In genomic region chr2:28533901-28534435, GRCm38 (mm10) we compare ENCODE assay signal across 7 mouse cellular contexts. TPM values are rescaled to one million over a fixed set of nuclear protein-coding genes. Genes with fewer than 3 reads are reported as not detected.
DNase-seq lines count a peak whose midpoint lies in the region; ATAC-seq and TF ChIP-seq lines count a peak whose summit lies in the region.

No protein-coding gene starts in this region.

- peak overlapping the region; percentile 69 for H3K27ac ChIP-seq in lung, postnatal 0 days (ENCODE audit: low read length)
- H3K27ac ChIP-seq in forebrain, embryonic 16.5 days (ENCODE audit: low read length): peak overlapping the region; percentile 81
- peak overlapping the region; percentile 87 for H3K27ac ChIP-seq in limb, embryonic 15.5 days
- peak overlapping the region; percentile 90 for H3K27ac ChIP-seq in stomach, embryonic 16.5 days (ENCODE audit: low read length)

- ATAC-seq in lung, postnatal 0 days: no peak
- no peak for ATAC-seq in forebrain, embryonic 16.5 days
- ATAC-seq in limb, embryonic 15.5 days (ENCODE audit: insufficient number of reproducible peaks, low FRiP score, low TSS enrichment, low read depth): no peak
- no peak for ATAC-seq in stomach, embryonic 16.5 days (ENCODE audit: insufficient read depth, low FRiP score)

- H3K9me3 ChIP-seq in lung, postnatal 0 days (ENCODE audit: low read length): no peaks in the 10 kb centered on the region
- H3K9me3 ChIP-seq in forebrain, embryonic 16.5 days (ENCODE audit: control insufficient read depth, low read length): no peaks in the 10 kb centered on the region
- H3K9me3 ChIP-seq in limb, embryonic 15.5 days: no peaks in the 10 kb centered on the region
- no peaks in the 10 kb centered on the region for H3K9me3 ChIP-seq in stomach, embryonic 16.5 days (replicated peaks; ENCODE audit: control insufficient read depth, low read length)

- H3K4me2 ChIP-seq in lung, postnatal 0 days (replicated peaks; ENCODE audit: low read depth, low read length): peak overlapping the region; percentile 80
- H3K4me2 ChIP-seq in forebrain, embryonic 16.5 days (ENCODE audit: low read length): peak overlapping the region; percentile 82
- H3K4me2 ChIP-seq in limb, embryonic 15.5 days: peak overlapping the region; percentile 76
- H3K4me2 ChIP-seq in stomach, embryonic 16.5 days (ENCODE audit: low read depth, low read length): peak overlapping the region; percentile 88

- H3K4me1 ChIP-seq in lung, postnatal 0 days (ENCODE audit: insufficient read depth, low read depth, low read length): peaks cover 6% of the 10 kb centered on the region; the same call in 1 of the 2 replicates
- H3K4me1 ChIP-seq in forebrain, embryonic 16.5 days (replicated peaks; ENCODE audit: control insufficient read depth, insufficient read depth, low read length): peaks cover 72% of the 10 kb centered on the region
- peaks cover 88% of the 10 kb centered on the region for H3K4me1 ChIP-seq in limb, embryonic 15.5 days
- peaks cover 70% of the 10 kb centered on the region for H3K4me1 ChIP-seq in stomach, embryonic 16.5 days (ENCODE audit: control insufficient read depth, insufficient read depth, low read length)

- TF ChIP-seq CTCF in lung, postnatal 0 days (IDR thresholded peaks at IDR 0.05): no peak

- peak overlapping the region; percentile 51 for H3K9ac ChIP-seq in lung, postnatal 0 days (replicated peaks; ENCODE audit: low read depth)
- H3K9ac ChIP-seq in forebrain, embryonic 16.5 days (replicated peaks; ENCODE audit: low read depth, low read length): peak overlapping the region; percentile 78
- peak overlapping the region; percentile 65 for H3K9ac ChIP-seq in limb, embryonic 15.5 days
- H3K9ac ChIP-seq in stomach, embryonic 16.5 days (ENCODE audit: low read length): peak overlapping the region; percentile 84

- no peak for DNase-seq in lung, postnatal 0 days (ENCODE audit: low spot score)
- no peak for DNase-seq in lung, postnatal 25 days (ENCODE audit: low spot score)
- DNase-seq in adrenal gland, adult 2 months: no peak
- DNase-seq in ovary, adult 18-20 months (ENCODE audit: low spot score): no peak

- no peak for TF ChIP-seq EP300 in lung, postnatal 0 days (IDR thresholded peaks at IDR 0.05)

- WGBS in lung, postnatal 0 days: 54% methylated on average over 7 of the region's 7 CpGs
- 57% methylated on average over 7 of the region's 7 CpGs for WGBS in forebrain, embryonic 16.5 days
- 45% methylated on average over 7 of the region's 7 CpGs for WGBS in limb, embryonic 15.5 days
- 72% methylated on average over 7 of the region's 7 CpGs for WGBS in stomach, embryonic 16.5 days

- no peaks in the 10 kb centered on the region for H3K27me3 ChIP-seq in lung, postnatal 0 days (replicated peaks; ENCODE audit: insufficient read depth, low read length)
- H3K27me3 ChIP-seq in forebrain, embryonic 16.5 days (replicated peaks; ENCODE audit: control insufficient read depth, insufficient read depth, low read length): no peaks in the 10 kb centered on the region
- H3K27me3 ChIP-seq in limb, embryonic 15.5 days: no peaks in the 10 kb centered on the region
- H3K27me3 ChIP-seq in stomach, embryonic 16.5 days (ENCODE audit: control insufficient read depth, insufficient read depth, low read length): no peaks in the 10 kb centered on the region

- no peaks in the 10 kb centered on the region for H3K36me3 ChIP-seq in lung, postnatal 0 days (ENCODE audit: insufficient read depth, low read length)
- H3K36me3 ChIP-seq in forebrain, embryonic 16.5 days (ENCODE audit: control insufficient read depth, insufficient read depth): no peaks in the 10 kb centered on the region
- H3K36me3 ChIP-seq in limb, embryonic 15.5 days: no peaks in the 10 kb centered on the region
- no peaks in the 10 kb centered on the region for H3K36me3 ChIP-seq in stomach, embryonic 16.5 days (ENCODE audit: control insufficient read depth, insufficient read depth, low read length)

- H3K4me3 ChIP-seq in lung, postnatal 0 days (ENCODE audit: low read depth, low read length): peak overlapping the region; percentile 47
- H3K4me3 ChIP-seq in forebrain, embryonic 16.5 days (replicated peaks; ENCODE audit: low read length): peak overlapping the region; percentile 59
- peak overlapping the region; percentile 84 for H3K4me3 ChIP-seq in limb, embryonic 15.5 days
- peak overlapping the region; percentile 73 for H3K4me3 ChIP-seq in stomach, embryonic 16.5 days (replicated peaks; ENCODE audit: low read length)

RNA-seq across cellular contexts. Expression of gene Ralgds, which starts 21.0 kb away (rescaled TPM):
- polyA plus RNA-seq in lung, postnatal 0 days (2015; fragmentation: Nextera tagmentation; extraction: Ambion mirVana): 24.4 and 29.1 TPM in 2 replicates
- polyA plus RNA-seq in forebrain, embryonic 16.5 days (2015; fragmentation: Nextera tagmentation; extraction: Ambion mirVana): 83.5 and 83.7 TPM in 2 replicates
- polyA plus RNA-seq in limb, embryonic 15.5 days (2015; fragmentation: Nextera tagmentation; extraction: Ambion mirVana): 50.3 and 50.7 TPM in 2 replicates
- polyA plus RNA-seq in stomach, embryonic 16.5 days (2015; fragmentation: Nextera tagmentation; extraction: Ambion mirVana): 24.6 and 28.2 TPM in 2 replicates
- 10 to 100 TPM; 23.3 to 45.5 TPM for total RNA-seq in adrenal gland, adult 2 months (2021)
- polyA plus RNA-seq in adrenal gland, adult 2 months (2012; rRNA removed): 56.8 and 73.5 TPM in 2 replicates

RNA-seq across cellular contexts. Expression of gene Gm10134, which starts 28.1 kb away (rescaled TPM):
- polyA plus RNA-seq in lung, postnatal 0 days (2015; fragmentation: Nextera tagmentation; extraction: Ambion mirVana): 5.8 and 6.1 TPM in 2 replicates
- polyA plus RNA-seq in forebrain, embryonic 16.5 days (2015; fragmentation: Nextera tagmentation; extraction: Ambion mirVana): 1.8 and 2.4 TPM in 2 replicates
- polyA plus RNA-seq in limb, embryonic 15.5 days (2015; fragmentation: Nextera tagmentation; extraction: Ambion mirVana): 1.9 and 4.5 TPM in 2 replicates
- 7.4 and 8.9 TPM in 2 replicates for polyA plus RNA-seq in stomach, embryonic 16.5 days (2015; fragmentation: Nextera tagmentation; extraction: Ambion mirVana)
- 1 to 10 TPM in 1 of 2 experiments, not detected in 1; 2.2 TPM for total RNA-seq in adrenal gland, adult 2 months (2021)
- polyA plus RNA-seq in adrenal gland, adult 2 months (2012; rRNA removed): 0.42 TPM in 1 of 2 replicates, not detected in the other

RNA-seq across cellular contexts. Expression of gene Cel, which starts 29.2 kb away (rescaled TPM):
- 0.46 TPM in 1 of 2 replicates, not detected in the other for polyA plus RNA-seq in lung, postnatal 0 days (2015; fragmentation: Nextera tagmentation; extraction: Ambion mirVana)
- not detected in 2 replicates for polyA plus RNA-seq in forebrain, embryonic 16.5 days (2015; fragmentation: Nextera tagmentation; extraction: Ambion mirVana)
- 0.35 TPM in 1 of 2 replicates, not detected in the other for polyA plus RNA-seq in limb, embryonic 15.5 days (2015; fragmentation: Nextera tagmentation; extraction: Ambion mirVana)
- 562 and 718 TPM in 2 replicates for polyA plus RNA-seq in stomach, embryonic 16.5 days (2015; fragmentation: Nextera tagmentation; extraction: Ambion mirVana)
- total RNA-seq in adrenal gland, adult 2 months (2021): under 1 TPM in 1 of 2 experiments, not detected in 1; 0.14 TPM
- polyA plus RNA-seq in adrenal gland, adult 2 months (2012; rRNA removed): 0.06 TPM in 1 of 2 replicates, not detected in the other

RNA-seq across cellular contexts. Expression of gene Gbgt1, which starts 37.3 kb away (rescaled TPM):
- 1.2 and 1.4 TPM in 2 replicates for polyA plus RNA-seq in lung, postnatal 0 days (2015; fragmentation: Nextera tagmentation; extraction: Ambion mirVana)
- polyA plus RNA-seq in forebrain, embryonic 16.5 days (2015; fragmentation: Nextera tagmentation; extraction: Ambion mirVana): 0.51 and 1.2 TPM in 2 replicates
- polyA plus RNA-seq in limb, embryonic 15.5 days (2015; fragmentation: Nextera tagmentation; extraction: Ambion mirVana): 0.56 and 1.1 TPM in 2 replicates
- 3.2 and 3.5 TPM in 2 replicates for polyA plus RNA-seq in stomach, embryonic 16.5 days (2015; fragmentation: Nextera tagmentation; extraction: Ambion mirVana)
- 1 to 10 TPM; 3.7 to 4.6 TPM for total RNA-seq in adrenal gland, adult 2 months (2021)
- 1.6 and 3.6 TPM in 2 replicates for polyA plus RNA-seq in adrenal gland, adult 2 months (2012; rRNA removed)

RNA-seq across cellular contexts. Expression of gene Gtf3c5, which starts 49.6 kb away (rescaled TPM):
- polyA plus RNA-seq in lung, postnatal 0 days (2015; fragmentation: Nextera tagmentation; extraction: Ambion mirVana): 15.8 and 18.9 TPM in 2 replicates
- polyA plus RNA-seq in forebrain, embryonic 16.5 days (2015; fragmentation: Nextera tagmentation; extraction: Ambion mirVana): 40.5 and 43.3 TPM in 2 replicates
- polyA plus RNA-seq in limb, embryonic 15.5 days (2015; fragmentation: Nextera tagmentation; extraction: Ambion mirVana): 41.8 and 44.1 TPM in 2 replicates
- 37.2 and 38.2 TPM in 2 replicates for polyA plus RNA-seq in stomach, embryonic 16.5 days (2015; fragmentation: Nextera tagmentation; extraction: Ambion mirVana)
- 10 to 100 TPM; 15.4 to 21.6 TPM for total RNA-seq in adrenal gland, adult 2 months (2021)
- 14.8 and 16.0 TPM in 2 replicates for polyA plus RNA-seq in adrenal gland, adult 2 months (2012; rRNA removed)

Comparison
In these comparisons a context has a peak if more than half of its experiments do, and no peak if none do; other contexts are left out.
1. RNA of gene Cel, which starts 29.2 kb away (polyA plus RNA-seq): 562 to 718 TPM in stomach, embryonic 16.5 days; 0.46 TPM in lung, postnatal 0 days, not detected in forebrain, embryonic 16.5 days, 0.35 TPM in limb, embryonic 15.5 days and 0.06 TPM in adrenal gland, adult 2 months; every median in the first group is over 100 times any median in the second.
2. Peak in every context shown above with its lines, with median percentiles within 50 percentile points of each other: H3K27ac ChIP-seq, H3K4me2 ChIP-seq, H3K4me3 ChIP-seq and H3K9ac ChIP-seq.